Mouse (Mus musculus) limb, embryonic 15.5 days (tissue): ENCODE results near the gene Nphp4. TPM values are rescaled to one million over a fixed set of nuclear protein-coding genes. Genes with fewer than 3 reads are reported as not detected.
"Not testable (repeated sequence)": the region's sequence is repeated elsewhere in the genome, so short reads cannot be mapped to it uniquely, and the experiment has no call there.

Experiments used
- ATAC-seq: fragments of 200-750 bp; cut with Nextera tagmentation; 2 replicates; pipeline ENCODE4 v1.8.0; 2017; ENCODE audit warnings: low read depth, moderate TSS enrichment; ENCODE audit not compliant: insufficient number of reproducible peaks, low FRiP score, low TSS enrichment
- H3K27ac ChIP-seq: fragments of 300-500 bp; sonication (generic); 2 replicates; pipeline ENCODE4 v1.5.1; 2015; ENCODE audit warnings: moderate library complexity, mild to moderate bottlenecking, inconsistent platforms
- H3K27me3 ChIP-seq: fragments of 300-500 bp; sonication (generic); 2 replicates; pipeline ENCODE4 v1.6.1; 2015; ENCODE audit warnings: inconsistent platforms
- H3K36me3 ChIP-seq: fragments of 300-500 bp; sonication (generic); 2 replicates; pipeline ENCODE4 v1.6.1; 2015; ENCODE audit warnings: inconsistent platforms
- H3K4me1 ChIP-seq: fragments of 300-500 bp; sonication (generic); 2 replicates; pipeline ENCODE4 v1.6.1; 2015; ENCODE audit warnings: inconsistent platforms
- H3K4me2 ChIP-seq: fragments of 300-500 bp; sonication (generic); 2 replicates; pipeline ENCODE4 v1.6.1; 2015; ENCODE audit warnings: mild to moderate bottlenecking, inconsistent platforms
- H3K4me3 ChIP-seq: fragments of 300-500 bp; sonication (generic); 2 replicates; pipeline ENCODE4 v1.5.1; 2015; ENCODE audit warnings: mild to moderate bottlenecking, inconsistent platforms
- H3K9ac ChIP-seq: fragments of 300-500 bp; sonication (generic); 2 replicates; pipeline ENCODE4 v1.6.1; 2015; ENCODE audit warnings: inconsistent platforms
- H3K9me3 ChIP-seq: fragments of 300-500 bp; sonication (generic); 2 replicates; pipeline ENCODE4 v1.6.1; 2016; ENCODE audit warnings: inconsistent platforms
- WGBS: fragments of 180-500 bp; shearing (Covaris S2); methylation state at CpG from one replicate; pipeline ENCODE4 v1.1.7; 2015; 5-methylcytosine and 5-hydroxymethylcytosine counted together
- polyA plus RNA-seq: library from polyadenylated mRNA; unstranded; fragments of >200 nt; fragmentation: Nextera tagmentation; extraction: Ambion mirVana; gene quantifications from 2 replicates; pipeline ENCODE4 v1.2.1, GENCODE M21; 2015

Nphp4 gene
- polyA plus RNA-seq, 1 experiment from 2014 or later: 2.3 TPM

DNA sequence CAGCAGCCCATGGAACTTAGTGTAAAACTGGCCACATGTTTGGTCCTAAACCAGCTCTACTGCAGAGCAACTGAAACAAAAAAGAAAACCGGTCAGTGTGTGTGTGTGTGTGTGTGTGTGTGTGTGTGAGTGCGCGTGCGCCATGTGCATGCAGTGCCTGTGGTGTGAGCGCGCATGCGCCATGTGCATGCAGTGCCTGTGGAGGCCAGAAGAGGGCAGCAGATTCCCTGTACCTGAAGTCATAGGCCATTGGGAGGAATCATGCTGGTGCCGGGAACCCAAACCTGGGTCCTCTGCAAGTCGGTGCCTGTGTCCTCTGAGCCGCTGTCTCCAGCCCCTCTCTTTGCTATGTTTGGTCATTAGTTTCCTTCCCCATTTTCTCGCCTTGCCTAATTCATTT, 65.9 kb downstream of the Nphp4 start:
- Histone ChIP-seq H3K9ac (no peak overlapping the region), H3K27me3 (peaks cover under 1% of the 10 kb centered on the region; the same call in 1 of the 2 replicates), H3K9me3 (no peaks in the 10 kb centered on the region), H3K4me3 (no peak overlapping the region), H3K36me3 (peaks cover 9% of the 10 kb centered on the region; the same call in 1 of the 2 replicates), H3K4me1 (no peaks in the 10 kb centered on the region), H3K27ac (no peak overlapping the region), H3K4me2 (no peak overlapping the region)
- 93% methylated on average over 11 of the region's 11 CpGs for WGBS
- no peak for ATAC-seq

DNA sequence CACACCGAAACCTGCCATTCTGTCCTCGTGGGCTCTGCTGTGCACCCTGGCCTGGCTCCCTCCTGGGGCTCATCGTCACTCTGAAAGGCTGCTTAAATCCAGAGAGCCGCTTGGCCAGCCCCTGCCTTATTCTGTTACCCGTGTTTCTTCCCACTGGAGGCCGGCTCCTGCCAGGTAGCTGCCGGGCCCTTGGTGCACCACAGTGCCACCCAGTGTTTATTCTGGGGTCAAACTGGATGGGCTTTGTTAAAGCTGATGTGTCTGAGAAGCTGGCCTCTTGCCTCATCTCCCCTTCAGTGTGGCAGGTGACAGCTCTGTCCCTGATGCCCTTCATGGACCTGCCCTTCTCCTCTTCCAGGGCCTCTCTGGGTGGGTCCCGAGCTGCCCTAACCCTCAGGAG, 70.0 kb downstream of the Nphp4 start:
- 65% methylated on average over 8 of the region's 8 CpGs for WGBS
- no peak overlapping the region for H3K27ac ChIP-seq
- no peaks in the 10 kb centered on the region for H3K9me3 ChIP-seq
- no peak overlapping the region for H3K4me3 ChIP-seq
- H3K9ac ChIP-seq: no peak overlapping the region
- H3K4me1 ChIP-seq: no peaks in the 10 kb centered on the region; the same call in 1 of the 2 replicates
- no peak for ATAC-seq
- no peak overlapping the region for H3K4me2 ChIP-seq
- H3K36me3 ChIP-seq: peaks cover 9% of the 10 kb centered on the region; the same call in 1 of the 2 replicates
- H3K27me3 ChIP-seq: peaks cover 8% of the 10 kb centered on the region; the same call in 1 of the 2 replicates

DNA sequence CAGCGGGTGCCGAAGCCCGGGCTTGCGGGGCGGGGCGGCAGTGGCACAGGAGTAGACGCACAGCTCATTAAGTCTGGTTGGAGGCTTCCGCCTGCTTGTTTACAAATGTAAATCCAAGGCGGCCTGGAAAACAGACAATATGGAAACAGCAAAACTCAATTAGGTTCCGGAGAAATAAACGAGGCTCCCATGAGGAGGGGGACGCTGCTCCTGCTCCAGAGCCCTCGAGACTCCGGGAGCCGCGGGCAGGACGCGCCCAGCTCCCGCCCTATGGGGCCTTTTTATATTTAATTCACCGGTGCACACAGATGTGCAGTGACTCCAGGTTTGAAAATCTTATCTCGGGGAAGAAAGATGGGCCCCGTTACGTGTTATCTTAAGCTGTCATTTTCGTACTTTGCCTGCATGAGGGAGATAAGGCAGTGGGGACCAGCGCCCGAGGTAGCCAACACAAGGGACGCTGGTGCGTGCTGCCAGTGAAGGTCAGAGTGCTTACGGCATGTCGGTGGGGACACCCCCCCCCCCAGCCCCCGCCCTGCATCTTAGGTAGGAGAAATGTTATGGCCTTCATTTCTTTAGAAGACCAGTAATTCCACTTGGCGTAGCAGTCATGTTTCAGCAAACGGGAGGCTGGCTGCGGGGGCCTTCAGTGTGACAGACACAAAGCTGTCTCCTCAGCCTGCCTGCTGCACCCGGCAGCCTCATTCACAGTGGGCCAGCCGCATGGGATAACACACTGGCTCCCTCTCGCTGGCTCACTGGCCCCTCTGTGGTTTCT, 71.6 kb downstream of the Nphp4 start:
- peaks cover 8% of the 10 kb centered on the region; the same call in 1 of the 2 replicates for H3K27me3 ChIP-seq
- WGBS: 57% methylated on average over 37 of the region's 37 CpGs
- no peak overlapping the region for H3K4me2 ChIP-seq
- ATAC-seq: no peak
- H3K9ac ChIP-seq: no peak overlapping the region
- H3K36me3 ChIP-seq: no peaks in the 10 kb centered on the region
- no peaks in the 10 kb centered on the region; the same call in 1 of the 2 replicates for H3K4me1 ChIP-seq
- no peaks in the 10 kb centered on the region for H3K9me3 ChIP-seq
- H3K27ac ChIP-seq: no peak overlapping the region
- H3K4me3 ChIP-seq: no peak overlapping the region

DNA sequence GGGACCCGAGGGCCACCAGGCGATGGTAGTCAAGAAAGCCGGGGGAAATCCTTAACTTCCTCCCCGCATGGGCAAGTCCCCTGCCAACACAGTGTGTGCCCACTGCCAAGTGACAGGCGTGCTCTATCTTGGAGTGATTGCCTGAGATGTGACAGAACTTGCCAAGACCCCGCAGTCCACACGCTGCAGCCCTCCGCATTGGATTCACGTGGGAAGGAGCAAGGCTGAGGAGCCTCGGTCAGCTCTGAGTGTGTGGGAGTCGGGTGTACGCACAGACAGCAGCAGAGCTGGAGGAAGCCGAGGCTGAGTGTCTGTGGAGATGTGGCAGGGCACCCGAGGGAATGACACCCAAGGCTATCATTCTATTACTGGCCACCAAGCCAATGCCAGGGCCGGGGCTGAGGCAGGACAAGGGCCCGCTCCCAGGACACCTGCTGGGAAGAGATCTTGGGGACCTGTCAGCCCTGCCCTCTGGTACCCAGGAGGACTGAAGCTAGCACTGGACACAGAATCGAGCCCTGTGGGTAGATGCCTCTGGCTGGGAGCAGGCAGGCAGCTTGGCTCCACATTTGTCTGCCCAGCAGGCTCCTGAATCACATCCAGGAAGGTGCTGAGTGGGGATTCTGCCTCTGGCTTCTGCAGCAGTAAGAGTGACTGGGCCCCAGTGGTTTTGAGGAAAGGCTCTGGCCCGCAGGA, 73.1 kb downstream of the Nphp4 start:
- 89% methylated on average over 18 of the region's 18 CpGs for WGBS
- H3K9me3 ChIP-seq: no peaks in the 10 kb centered on the region
- H3K4me1 ChIP-seq: peaks cover 2% of the 10 kb centered on the region; the same call in 1 of the 2 replicates
- ATAC-seq: no peak
- H3K27me3 ChIP-seq: peaks cover 8% of the 10 kb centered on the region; the same call in 1 of the 2 replicates
- no peaks in the 10 kb centered on the region for H3K36me3 ChIP-seq
- H3K4me3 ChIP-seq: no peak overlapping the region
- no peak overlapping the region for H3K4me2 ChIP-seq
- H3K27ac ChIP-seq: no peak overlapping the region
- no peak overlapping the region for H3K9ac ChIP-seq

DNA sequence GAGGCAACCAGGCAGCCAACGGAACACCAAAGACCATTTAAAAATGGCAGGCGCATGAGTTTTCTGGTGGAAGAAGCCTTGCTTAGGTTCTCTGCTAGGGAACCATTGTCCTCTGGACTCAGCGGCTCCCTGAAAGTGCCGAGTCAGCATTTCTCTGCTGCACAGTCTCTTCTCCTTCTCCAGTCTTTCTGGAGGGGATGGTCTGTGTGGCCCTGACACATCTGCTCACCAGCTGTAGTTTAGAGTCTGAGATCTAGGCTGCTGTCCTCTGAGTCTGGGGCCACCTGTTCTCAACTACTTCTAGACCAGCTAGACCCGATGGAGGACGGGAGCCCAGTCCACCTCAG, 73.7 kb downstream of the Nphp4 start:
- no peak overlapping the region for H3K27ac ChIP-seq
- H3K4me1 ChIP-seq: peaks cover 2% of the 10 kb centered on the region; the same call in 1 of the 2 replicates
- H3K4me3 ChIP-seq: no peak overlapping the region
- no peaks in the 10 kb centered on the region for H3K36me3 ChIP-seq
- H3K9me3 ChIP-seq: no peaks in the 10 kb centered on the region
- H3K27me3 ChIP-seq: peaks cover 8% of the 10 kb centered on the region; the same call in 1 of the 2 replicates
- ATAC-seq: no peak
- no peak overlapping the region for H3K9ac ChIP-seq
- 77% methylated on average over 6 of the region's 6 CpGs for WGBS
- no peak overlapping the region for H3K4me2 ChIP-seq

DNA sequence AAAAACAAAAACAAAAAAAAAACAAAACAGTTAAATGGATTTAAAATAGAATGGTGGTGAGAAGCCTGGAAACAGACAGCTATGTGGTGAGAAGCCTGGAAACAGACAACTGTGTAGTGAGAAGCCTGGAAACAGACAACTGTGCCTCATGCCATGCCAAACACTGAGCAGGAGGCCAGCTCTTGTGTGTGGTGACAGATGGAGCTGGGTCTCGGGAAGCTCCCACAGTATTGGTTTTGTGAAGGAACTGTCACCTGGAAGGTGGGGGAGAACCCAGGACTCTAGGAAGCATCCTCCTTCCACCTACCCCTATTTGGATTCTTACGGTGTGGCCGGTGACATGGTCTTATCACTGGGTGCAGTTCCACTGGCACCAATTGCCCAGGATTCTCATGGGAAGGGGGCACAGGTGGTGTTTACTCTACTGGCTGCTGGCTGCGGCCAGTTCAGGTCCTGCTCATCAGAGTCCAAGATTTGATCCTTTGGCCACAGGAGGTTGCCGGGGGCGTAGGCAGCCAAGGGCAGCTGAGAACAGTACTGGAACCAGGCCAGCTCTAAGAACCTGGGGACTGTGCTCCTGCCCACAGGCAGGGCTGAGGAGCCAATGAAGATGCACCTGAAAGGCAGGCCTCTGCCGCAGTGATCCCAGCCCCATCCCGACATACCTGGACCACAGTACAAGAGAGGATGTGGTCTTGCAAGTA, 77.2 kb downstream of the Nphp4 start:
- 88% methylated on average over 8 of the region's 8 CpGs for WGBS
- no peak overlapping the region for H3K4me2 ChIP-seq
- no peak overlapping the region for H3K4me3 ChIP-seq
- H3K27me3 ChIP-seq: 0 out of 2 replicates have a peak, but pooled peaks cover 5% of the 10 kb centered on the region
- no peak overlapping the region for H3K27ac ChIP-seq
- ATAC-seq: no peak
- H3K36me3 ChIP-seq: no peaks in the 10 kb centered on the region
- no peaks in the 10 kb centered on the region for H3K9me3 ChIP-seq
- 0 out of 2 replicates have a peak, but pooled peaks cover 7% of the 10 kb centered on the region for H3K4me1 ChIP-seq
- no peak overlapping the region for H3K9ac ChIP-seq

DNA sequence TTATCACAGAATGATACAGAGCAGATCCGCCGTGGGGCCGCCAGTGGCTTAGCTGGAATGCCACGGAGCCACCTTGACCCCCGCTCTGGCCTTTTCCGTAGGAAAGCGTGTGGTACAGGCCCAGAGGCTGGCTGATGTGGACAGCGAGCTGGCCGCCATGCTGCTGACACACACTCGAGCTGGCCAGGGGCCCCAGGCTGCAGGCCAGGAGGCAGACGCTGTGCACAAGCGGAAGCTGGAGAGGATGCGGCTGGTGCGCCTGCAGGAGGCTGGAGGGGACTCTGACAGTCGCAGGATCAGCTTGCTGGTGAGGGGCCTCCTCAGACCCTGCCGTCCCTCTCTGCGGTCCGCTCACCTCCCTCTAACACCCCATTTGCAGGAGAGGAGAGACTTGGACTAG, 77.9 kb downstream of the Nphp4 start:
- Histone ChIP-seq H3K4me1 (0 out of 2 replicates have a peak, but pooled peaks cover 7% of the 10 kb centered on the region), H3K9me3 (no peaks in the 10 kb centered on the region), H3K27me3 (no peaks in the 10 kb centered on the region), H3K36me3 (no peaks in the 10 kb centered on the region), H3K27ac (no peak overlapping the region), H3K4me2 (no peak overlapping the region), H3K4me3 (no peak overlapping the region), H3K9ac (no peak overlapping the region)
- WGBS: 57% methylated on average over 18 of the region's 18 CpGs
- ATAC-seq: no peak

DNA sequence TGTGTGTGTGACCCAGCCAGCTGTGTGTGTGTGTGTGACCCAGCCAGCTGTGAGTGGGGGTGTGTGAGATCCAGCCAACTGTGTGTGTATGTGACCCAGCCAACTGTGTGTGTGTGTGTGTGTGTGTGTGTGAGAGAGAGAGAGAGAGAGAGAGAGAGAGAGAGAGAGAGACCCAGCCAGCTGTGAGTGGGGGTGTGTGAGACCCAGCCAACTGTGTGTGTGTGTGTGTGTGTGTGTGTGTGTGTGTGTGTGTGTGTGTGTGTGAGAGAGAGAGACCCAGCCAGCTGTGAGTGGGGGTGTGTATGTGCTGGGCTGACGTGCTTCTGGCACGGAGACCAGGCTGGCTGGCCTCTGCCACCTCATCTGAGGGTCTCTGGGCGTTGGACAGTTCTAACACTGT, 79.3 kb downstream of the Nphp4 start:
- H3K4me2 ChIP-seq, ATAC-seq, H3K9me3 ChIP-seq, H3K4me1 ChIP-seq, H3K4me3 ChIP-seq, H3K36me3 ChIP-seq, H3K9ac ChIP-seq, H3K27ac ChIP-seq, H3K27me3 ChIP-seq: not testable (repeated sequence)
- 57% methylated on average over 3 of the region's 3 CpGs for WGBS

DNA sequence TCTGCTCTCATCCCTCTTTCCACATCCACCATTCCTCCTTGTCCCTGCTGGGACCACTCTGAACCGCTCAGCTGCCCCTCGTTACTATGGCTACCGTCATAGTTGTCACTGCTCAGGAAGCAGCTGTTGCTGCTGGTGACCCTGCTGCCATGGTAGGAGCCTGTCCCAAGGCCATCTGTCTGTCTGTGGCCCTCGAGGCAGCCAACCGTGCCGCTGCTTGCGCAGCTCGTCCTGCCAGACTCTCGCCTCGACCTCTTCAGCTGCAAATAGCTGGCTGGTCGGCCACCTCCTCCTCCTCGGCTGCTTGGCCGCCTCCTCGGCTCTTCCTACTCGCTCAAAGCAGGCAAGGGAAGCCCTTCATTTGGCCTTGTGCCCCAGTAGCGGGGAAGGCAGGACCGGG, 81.7 kb downstream of the Nphp4 start:
- 25% methylated on average over 17 of the region's 17 CpGs for WGBS
- no peak overlapping the region; the same call in 1 of the 2 replicates for H3K27ac ChIP-seq
- no peaks in the 10 kb centered on the region for H3K27me3 ChIP-seq
- 0 out of 2 replicates have a peak, but pooled peaks cover 4% of the 10 kb centered on the region for H3K36me3 ChIP-seq
- no peak overlapping the region for H3K4me2 ChIP-seq
- H3K4me3 ChIP-seq: no peak overlapping the region
- H3K4me1 ChIP-seq: 0 out of 2 replicates have a peak, but pooled peaks cover 7% of the 10 kb centered on the region
- H3K9ac ChIP-seq: no peak overlapping the region
- no peak for ATAC-seq
- no peaks in the 10 kb centered on the region for H3K9me3 ChIP-seq

DNA sequence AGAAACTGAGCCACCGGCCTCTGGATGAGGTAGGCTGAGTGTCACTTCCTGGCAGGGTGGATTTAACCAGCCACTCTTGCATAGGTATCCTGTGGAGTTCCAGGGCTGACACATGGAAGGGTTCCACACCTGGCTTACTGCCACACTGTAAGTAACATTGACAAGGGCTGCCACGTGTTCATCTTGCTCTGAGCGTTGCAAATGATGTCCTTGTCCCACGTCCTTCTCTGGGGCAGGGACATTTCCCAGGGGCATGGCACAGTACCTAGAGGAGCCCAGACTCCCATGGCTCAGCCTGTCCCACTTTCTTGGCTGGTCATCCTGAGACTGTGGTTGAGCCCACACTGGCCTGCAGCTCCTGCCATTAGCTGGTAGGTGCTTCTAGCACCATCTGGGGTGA, 91.5 kb downstream of the Nphp4 start:
- H3K27me3 ChIP-seq: peaks cover 18% of the 10 kb centered on the region; the same call in 1 of the 2 replicates
- H3K36me3 ChIP-seq: no peaks in the 10 kb centered on the region
- no peak overlapping the region for H3K9ac ChIP-seq
- WGBS: 64% methylated on average over 4 of the region's 4 CpGs
- H3K4me3 ChIP-seq: no peak overlapping the region
- H3K27ac ChIP-seq: no peak overlapping the region
- H3K4me1 ChIP-seq: 0 out of 2 replicates have a peak, but pooled peaks cover 11% of the 10 kb centered on the region
- ATAC-seq: no peak
- no peaks in the 10 kb centered on the region for H3K9me3 ChIP-seq
- H3K4me2 ChIP-seq: no peak overlapping the region

DNA sequence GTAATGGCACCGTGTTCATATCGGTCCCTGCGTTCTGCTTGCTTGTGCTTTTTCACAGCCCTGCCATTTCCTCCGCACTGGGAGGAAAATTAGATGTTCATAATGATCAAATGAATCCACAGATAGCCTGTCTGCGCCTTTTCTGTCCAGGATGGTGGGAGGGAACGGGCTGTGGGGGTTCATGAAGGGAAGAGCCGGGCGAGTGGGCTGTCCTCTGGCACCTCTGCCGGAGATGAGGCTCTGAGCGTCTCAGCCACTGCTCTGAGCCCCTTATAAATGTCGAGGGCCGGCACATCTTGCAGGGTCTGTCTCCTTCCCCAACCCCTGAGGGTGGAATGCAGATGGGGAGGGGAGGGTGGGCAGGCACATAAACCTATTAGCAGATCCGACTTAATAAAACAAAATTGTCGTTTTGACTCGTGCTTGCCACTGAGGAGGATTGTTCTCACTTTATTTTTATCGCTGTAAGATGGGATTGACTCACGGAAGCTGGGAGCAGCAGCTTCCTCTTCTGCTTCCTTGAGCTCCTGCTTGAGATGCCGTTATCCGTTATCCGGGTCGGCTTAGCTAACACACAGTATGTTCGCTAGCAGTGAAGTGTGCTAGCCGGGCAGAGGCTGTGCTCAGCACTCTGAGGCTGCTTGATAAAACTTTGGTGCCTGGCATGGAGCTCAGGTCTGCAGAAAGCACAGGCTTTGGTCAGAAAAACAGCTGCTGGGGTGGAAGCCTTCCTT, 92.3 kb downstream of the Nphp4 start:
- peaks cover 18% of the 10 kb centered on the region; the same call in 1 of the 2 replicates for H3K27me3 ChIP-seq
- no peak for ATAC-seq
- no peak overlapping the region for H3K4me3 ChIP-seq
- H3K4me2 ChIP-seq: no peak overlapping the region
- no peaks in the 10 kb centered on the region for H3K9me3 ChIP-seq
- H3K27ac ChIP-seq: no peak overlapping the region
- 0 out of 2 replicates have a peak, but pooled peaks cover 11% of the 10 kb centered on the region for H3K4me1 ChIP-seq
- WGBS: 29% methylated on average over 23 of the region's 23 CpGs
- no peak overlapping the region for H3K9ac ChIP-seq
- no peaks in the 10 kb centered on the region for H3K36me3 ChIP-seq
